Mouse (Mus musculus): ENCODE data around the gene Zfp790. TPM values are rescaled to one million over a fixed set of nuclear protein-coding genes. Genes with fewer than 3 reads are reported as not detected.
"Not testable (repeated sequence)": the region's sequence is repeated elsewhere in the genome, so short reads cannot be mapped to it uniquely, and the experiment has no call there.

Zfp790 gene
- total RNA-seq, 2 experiments from 2014 or later: 21.1 to 23.7 TPM

- no peak for DNase-seq (ENCODE audit: low spot score in 2 of 2)
These were observed 26.2 kb downstream of the Zfp790 start for GRCm38 (mm10) chr7:29842105-29842504.

- DNase-seq (ENCODE audit: low spot score in 2 of 2): no peak
These were observed 28.7 kb downstream of the Zfp790 start for GRCm38 (mm10) chr7:29844616-29845015.

- DNase-seq (ENCODE audit: low spot score in 2 of 2): no peak
These were observed 36.9 kb downstream of the Zfp790 start for GRCm38 (mm10) chr7:29852831-29853218.

GRCm38 (mm10) chr7:29853219-29853842, 37.4 kb downstream of the Zfp790 start, which contains the start of gene Zfp940:
Gene Zfp940 (minus strand): TSS chr7:29853669.
- peak; percentile 83 to 93 for DNase-seq (ENCODE audit: low spot score in 2 of 2)

GRCm38 (mm10) chr7:29859532-29860517, 43.9 kb downstream of the Zfp790 start, which contains the start of gene Zfp420:
Gene Zfp420 (plus strand): TSS chr7:29859979.
- DNase-seq (ENCODE audit: low spot score in 2 of 2): peak; percentile 93 to 95

- no peak for DNase-seq (ENCODE audit: low spot score in 2 of 2)
These were observed 45.7 kb downstream of the Zfp790 start for GRCm38 (mm10) chr7:29861660-29862059.

GRCm38 (mm10) chr7:29874256-29874655, 58.3 kb downstream of the Zfp790 start:
- DNase-seq (ENCODE audit: low spot score in 2 of 2): no peak

- not testable (repeated sequence) for DNase-seq (ENCODE audit: low spot score in 2 of 2)
These were observed 61.6 kb downstream of the Zfp790 start for GRCm38 (mm10) chr7:29877561-29877960.

- no peak for DNase-seq (ENCODE audit: low spot score in 2 of 2)
These were observed 64.1 kb downstream of the Zfp790 start for GRCm38 (mm10) chr7:29880056-29880455.

Small RNAs within 50 kb of the gene (microRNA-seq; reads per million reads assigned to microRNA genes)
- gene Mir1964: 2.7 to 3.7 reads per million in 2 experiments

Other genes with a start within 250 kb of the Zfp790 start
- gene Catsperg2, start 89.1 kb upstream of the Zfp790 start, total RNA-seq (2021): under 1 TPM in 1 of 2 experiments, not detected in 1; 0.15 TPM
- 10 to 100 TPM; 20.4 TPM for gene Zfp84, start 47.6 kb upstream of the Zfp790 start, total RNA-seq (2021)
- gene Zfp30, start 32.1 kb upstream of the Zfp790 start, total RNA-seq (2021): 10 to 100 TPM; 10.3 to 10.6 TPM
- gene Zfp940, start 37.6 kb downstream of the Zfp790 start, total RNA-seq (2021): 10 to 100 TPM; 14.2 to 18.9 TPM
- 10 to 100 TPM; 17.4 to 21.0 TPM for gene Zfp420, start 43.9 kb downstream of the Zfp790 start, total RNA-seq (2021)
- gene Zfp27, start 90.5 kb downstream of the Zfp790 start, total RNA-seq (2021): 10 to 100 TPM; 19.7 to 19.8 TPM
- gene Zfp383, start 92.1 kb downstream of the Zfp790 start, total RNA-seq (2021): 10 to 100 TPM in 1 of 2 experiments, 1 to 10 TPM in 1; 8.0 to 10.0 TPM
- 10 to 100 TPM; 15.4 to 18.1 TPM for gene Zfp74, start 138.0 kb downstream of the Zfp790 start, total RNA-seq (2021)
- 1 to 10 TPM; 3.5 to 4.5 TPM for gene Zfp568, start 167.8 kb downstream of the Zfp790 start, total RNA-seq (2021)
- gene Zfp14, start 235.3 kb downstream of the Zfp790 start, total RNA-seq (2021): 10 to 100 TPM in 1 of 2 experiments, 1 to 10 TPM in 1; 8.9 to 11.2 TPM